ENCODE assay signal across 11 mouse cellular contexts in the genomic region with DNA sequence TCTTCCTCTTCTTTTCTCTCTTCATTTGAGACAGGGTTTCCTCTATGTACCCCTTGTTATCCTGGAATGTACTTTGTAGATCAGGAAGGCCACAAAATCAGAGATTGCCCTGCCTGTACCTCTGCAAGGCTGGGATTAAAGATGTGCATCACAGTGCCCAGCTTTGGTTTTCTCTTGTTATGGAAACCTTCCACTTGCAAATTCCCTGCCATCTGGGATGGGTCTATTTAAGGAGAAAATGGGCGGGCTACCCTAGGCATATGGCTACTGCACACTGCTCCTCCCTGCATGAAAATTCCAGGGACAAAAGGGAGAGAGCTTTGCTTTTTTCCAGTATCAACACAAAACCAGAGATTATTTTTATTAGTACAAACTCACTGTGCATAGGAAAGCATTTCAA.
DNase-seq lines count a peak whose midpoint lies in the region; TF ChIP-seq lines count a peak whose summit lies in the region.
"Had no signal": no experiment of that assay in that cellular context is flagged by ENCODE, and none has a peak within 500 bp of the region (broad histone marks: within the 10 kb centered on the region; RNA-seq: fewer than 3 reads in every experiment).

No protein-coding gene starts in this region.

- DNase-seq in frontal cortex, adult 2 months (ENCODE audit: extremely low spot score in 1 of 2, low spot score in 1 of 2): peak; percentile 25 to 58
- DNase-seq in frontal cortex, postnatal 14 days (ENCODE audit: low spot score in 2 of 2): no peak
- peak; percentile 53 for DNase-seq in brain, embryonic 14.5 days (ENCODE audit: low read depth)
- DNase-seq in cerebellum, postnatal 25 days: peak; percentile 54 to 70
- peak; percentile 41 to 61 for DNase-seq in right cerebral cortex, postnatal 10 days (ENCODE audit: low spot score in 2 of 2)
- DNase-seq in heart, adult 18-20 months: no peak
- DNase-seq in heart, adult 8-10 months (ENCODE audit: low spot score): no peak
- DNase-seq in kidney, postnatal 10 days: no peak
- DNase-seq: kidney, adult 8-10 months; lung, postnatal 36 days; thymus, postnatal 25 days had no signal

- TF ChIP-seq POLR2A in brain, embryonic 14.5 days (IDR thresholded peaks at IDR 0.05; ENCODE audit: borderline replicate concordance, extremely low read depth, insufficient read depth, insufficient read length, poor library complexity, severe bottlenecking): no peak

- TF ChIP-seq CTCF in brain, embryonic 14.5 days (IDR thresholded peaks at IDR 0.05; ENCODE audit: borderline replicate concordance, extremely low read depth, insufficient read depth, insufficient read length): no peak

Comparison
In these comparisons a context has a peak if more than half of its experiments do, and no peak if none do; other contexts are left out.
1. DNase-seq: peak in frontal cortex, adult 2 months (2 of 2), brain, embryonic 14.5 days (single experiment), cerebellum, postnatal 25 days (2 of 2) and right cerebral cortex, postnatal 10 days (2 of 2); none in frontal cortex, postnatal 14 days (0 of 2), heart, adult 18-20 months (0 of 2), heart, adult 8-10 months (single experiment) and kidney, postnatal 10 days (single experiment).